Mouse (Mus musculus) cerebellum, adult 9-10 months (tissue): ENCODE measurements around the gene Shank2.

Source experiments
- DNase-seq: peaks from one replicate; pipeline ENCODE4 v3.0.0; 2022

The Shank2 gene

GRCm38 (mm10) chr7:144235523-144235922 lies 233.8 kb downstream of the Shank2 start:
- no peak for DNase-seq

- DNase-seq, result no peak
Measured at GRCm38 (mm10) chr7:144236802-144237201, 235.1 kb downstream of the Shank2 start.

- no peak for DNase-seq
Measured at GRCm38 (mm10) chr7:144238409-144238808, 236.7 kb downstream of the Shank2 start.

GRCm38 (mm10) chr7:144238992-144239391 lies 237.3 kb downstream of the Shank2 start:
- DNase-seq, result no peak

- DNase-seq, result no peak
Measured at GRCm38 (mm10) chr7:144239571-144240370, 238.0 kb downstream of the Shank2 start.

GRCm38 (mm10) chr7:144240736-144241343 lies 239.1 kb downstream of the Shank2 start:
- no peak for DNase-seq

GRCm38 (mm10) chr7:144244203-144244602 lies 242.5 kb downstream of the Shank2 start:
- no peak for DNase-seq

GRCm38 (mm10) chr7:144246271-144246670 lies 244.5 kb downstream of the Shank2 start:
- DNase-seq, result no peak

- DNase-seq, result no peak
Measured at GRCm38 (mm10) chr7:144248686-144249422, 247.1 kb downstream of the Shank2 start.

- DNase-seq, result no peak
Measured at GRCm38 (mm10) chr7:144250791-144251190, 249.1 kb downstream of the Shank2 start.

- DNase-seq, result no peak
Measured at GRCm38 (mm10) chr7:144251250-144251649, 249.5 kb downstream of the Shank2 start.

GRCm38 (mm10) chr7:144254674-144255246 lies 253.0 kb downstream of the Shank2 start:
- DNase-seq, result no peak

GRCm38 (mm10) chr7:144257821-144258220 lies 256.1 kb downstream of the Shank2 start:
- no peak for DNase-seq

- DNase-seq, result no peak
Measured at GRCm38 (mm10) chr7:144258332-144258731, 256.6 kb downstream of the Shank2 start.

- no peak for DNase-seq
Measured at GRCm38 (mm10) chr7:144262666-144263065, 260.9 kb downstream of the Shank2 start.

- DNase-seq, result no peak
Measured at GRCm38 (mm10) chr7:144266745-144267144, 265.0 kb downstream of the Shank2 start.

GRCm38 (mm10) chr7:144268329-144268728 lies 266.6 kb downstream of the Shank2 start:
- no peak for DNase-seq

- DNase-seq, result no peak
Measured at GRCm38 (mm10) chr7:144268778-144269177, 267.1 kb downstream of the Shank2 start.

GRCm38 (mm10) chr7:144271074-144271473 lies 269.3 kb downstream of the Shank2 start:
- DNase-seq, result peak; percentile 89

- DNase-seq, result peak; percentile 41
Measured at GRCm38 (mm10) chr7:144278703-144279102, 277.0 kb downstream of the Shank2 start.

GRCm38 (mm10) chr7:144283701-144284100 lies 282.0 kb downstream of the Shank2 start:
- no peak for DNase-seq

- DNase-seq, result no peak
Measured at GRCm38 (mm10) chr7:144284241-144285065, 282.7 kb downstream of the Shank2 start.
